Mouse (Mus musculus) left cerebral cortex, adult 18-20 months (tissue): Measurements from ENCODE around the gene Agrn. TPM values are rescaled to one million over a fixed set of nuclear protein-coding genes. Genes with fewer than 3 reads are reported as not detected.
"Not testable (repeated sequence)": the region's sequence is repeated elsewhere in the genome, so short reads cannot be mapped to it uniquely, and the experiment has no call there.

Source experiments
- DNase-seq, 2 experiments: peaks; one replicate each; pipeline ENCODE4 v3.0.0; 2021 to 2022; ENCODE audit warnings: low spot score in 2 of 2, mixed read lengths in 1 of 2
- microRNA-seq, 2 experiments: library from miRNA; unstranded; fragments of <30 nt; microRNA quantifications; one replicate each; pipeline ENCODE4 v1.2.0; 2021
- total RNA-seq, 2 experiments: library from RNA; stranded (reverse); gene quantifications; 2 replicates each; pipeline ENCODE4 v1.2.3; 2021

Agrn gene
- total RNA-seq, 2 experiments from 2014 or later: 118 to 129 TPM

- DNase-seq: no peak
Measured at GRCm38 (mm10) chr4:156166477-156166876, 30.8 kb downstream of the Agrn start.

- DNase-seq: no peak
Measured at GRCm38 (mm10) chr4:156154771-156155170, 42.5 kb downstream of the Agrn start.

- DNase-seq: not testable (repeated sequence)
Measured at GRCm38 (mm10) chr4:156150887-156151286, 46.4 kb downstream of the Agrn start.

GRCm38 (mm10) chr4:156136285-156137100, 60.8 kb downstream of the Agrn start:
- no peak for DNase-seq

GRCm38 (mm10) chr4:156135801-156136200, 61.5 kb downstream of the Agrn start:
- no peak for DNase-seq

GRCm38 (mm10) chr4:156135112-156135511, 62.2 kb downstream of the Agrn start:
- DNase-seq: no peak

- DNase-seq: no peak
Measured at GRCm38 (mm10) chr4:156133943-156134605, 63.2 kb downstream of the Agrn start.

- DNase-seq: no peak
Measured at GRCm38 (mm10) chr4:156133334-156133733, 64.0 kb downstream of the Agrn start.

GRCm38 (mm10) chr4:156130940-156131339, 66.3 kb downstream of the Agrn start:
- no peak for DNase-seq

GRCm38 (mm10) chr4:156130436-156130835, 66.9 kb downstream of the Agrn start, which contains the start of gene Rnf223:
Gene Rnf223 (plus strand): TSS chr4:156130513.
- no peak for DNase-seq

GRCm38 (mm10) chr4:156128746-156129145, 68.5 kb downstream of the Agrn start:
- no peak for DNase-seq

- no peak for DNase-seq
Measured at GRCm38 (mm10) chr4:156126841-156127240, 70.4 kb downstream of the Agrn start.

- DNase-seq: no peak
Measured at GRCm38 (mm10) chr4:156125393-156125792, 71.9 kb downstream of the Agrn start.

GRCm38 (mm10) chr4:156124077-156124476, 73.2 kb downstream of the Agrn start:
- DNase-seq: no peak

Small RNA genes within 50 kb of the gene (microRNA-seq; reads per million reads assigned to microRNA genes)
- gene Mir7658: 1.7 to 6.2 reads per million in 2 experiments

Other genes starting within 250 kb of the Agrn start
- gene C1qtnf12, start 235.2 kb downstream of the Agrn start, total RNA-seq: 10 to 100 TPM; 16.6 to 17.7 TPM
- 10 to 100 TPM in 1 of 2 experiments, 1 to 10 TPM in 1; 8.9 to 10.7 TPM for gene B3galt6, start 204.8 kb downstream of the Agrn start, total RNA-seq
- gene Sdf4, start 204.6 kb downstream of the Agrn start, total RNA-seq: 100 to 1,000 TPM; 213 to 215 TPM
- 1 to 10 TPM in 1 of 2 experiments, under 1 TPM in 1; 0.95 to 2.3 TPM for gene Tnfrsf4, start 183.6 kb downstream of the Agrn start, total RNA-seq
- not detected for gene Tnfrsf18, start 171.3 kb downstream of the Agrn start, total RNA-seq
- not detected for gene Ttll10, start 138.1 kb downstream of the Agrn start, total RNA-seq
- 10 to 100 TPM; 29.4 to 30.7 TPM for gene 9430015G10Rik, start 87.5 kb downstream of the Agrn start, total RNA-seq
- gene Rnf223, start 67.0 kb downstream of the Agrn start, total RNA-seq: 1 to 10 TPM in 1 of 2 experiments, under 1 TPM in 1; 0.77 to 1.1 TPM
- gene Isg15, start 3.3 kb upstream of the Agrn start, total RNA-seq: 1 to 10 TPM in 1 of 2 experiments, under 1 TPM in 1; 0.63 to 1.4 TPM
- gene AW011738, start 5.8 kb upstream of the Agrn start, total RNA-seq: 1 to 10 TPM; 5.8 to 6.0 TPM
- gene Perm1, start 18.4 kb upstream of the Agrn start, total RNA-seq: under 1 TPM; 0.19 to 0.33 TPM
- gene Plekhn1, start 37.4 kb upstream of the Agrn start, total RNA-seq: 10 to 100 TPM; 34.2 to 40.1 TPM
- gene Noc2l, start 38.5 kb upstream of the Agrn start, total RNA-seq: 10 to 100 TPM; 70.4 to 71.6 TPM
- 1 to 10 TPM; 4.0 to 5.6 TPM for gene Samd11, start 58.2 kb upstream of the Agrn start, total RNA-seq
- gene Vmn2r-ps159, start 133.6 kb upstream of the Agrn start, total RNA-seq: not detected